Mouse (Mus musculus) frontal cortex, postnatal 36 days (tissue): ENCODE measurements around the gene Acin1.

Source experiments
- DNase-seq, 2 experiments: peaks; one replicate each; pipeline ENCODE4 v3.0.0; 2022; ENCODE audit warnings: low spot score in 2 of 2

Acin1 gene

DNA sequence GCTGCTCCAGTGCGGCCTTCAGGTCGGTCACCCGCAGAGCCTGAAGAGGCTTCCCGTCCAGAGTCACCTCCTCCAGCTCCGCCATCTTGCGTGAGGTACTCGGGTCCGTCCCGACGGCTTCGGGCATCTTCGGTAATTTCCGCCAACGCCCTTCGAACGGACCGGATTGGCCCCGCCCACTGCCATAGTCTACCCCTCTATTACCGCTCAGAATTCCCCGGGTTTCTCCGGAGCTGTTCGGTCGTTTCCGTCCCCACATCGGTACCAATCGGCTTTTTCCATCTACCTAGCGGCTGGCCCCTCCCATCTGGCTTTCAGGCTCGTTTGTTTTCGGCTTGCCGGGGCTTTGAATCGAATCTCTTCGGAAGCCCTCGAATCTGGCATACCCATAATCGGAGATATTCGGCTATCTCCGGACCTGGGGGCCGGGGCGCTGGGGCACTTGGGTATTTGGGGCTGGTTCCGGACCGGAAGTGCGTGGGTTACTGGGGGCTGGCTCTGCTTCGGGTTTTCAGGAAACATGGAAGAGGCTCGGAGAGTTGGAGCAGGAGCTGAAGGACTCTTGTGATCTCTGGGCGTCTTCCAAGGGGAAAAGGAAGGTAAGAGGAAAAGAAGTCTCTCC lies at the start of gene Acin1:
Gene Acin1, minus strand, starts transcription at position 410 of the 622 bp plus-strand sequence.
- DNase-seq, result peak; percentile 100

DNA sequence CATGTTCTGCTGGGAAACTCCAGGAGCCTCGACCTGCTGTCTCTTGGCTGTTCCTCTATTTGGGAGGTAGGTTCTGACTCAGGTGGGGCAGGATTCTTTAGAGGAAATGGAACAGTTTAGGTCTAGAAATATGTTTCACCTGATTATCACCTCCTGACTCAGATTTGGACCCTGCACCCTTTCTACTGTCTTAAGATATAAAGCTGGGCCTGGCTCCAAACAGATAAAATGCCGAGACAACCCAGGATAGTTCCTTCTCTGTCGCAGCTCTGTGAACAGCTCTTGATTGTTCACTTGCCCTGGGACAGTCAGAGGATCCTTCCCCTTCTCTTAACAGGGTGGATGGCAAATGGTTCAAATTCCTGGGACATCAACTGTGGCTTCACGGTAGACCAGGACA lies 48.5 kb upstream of the Acin1 start:
- no peak for DNase-seq

DNA sequence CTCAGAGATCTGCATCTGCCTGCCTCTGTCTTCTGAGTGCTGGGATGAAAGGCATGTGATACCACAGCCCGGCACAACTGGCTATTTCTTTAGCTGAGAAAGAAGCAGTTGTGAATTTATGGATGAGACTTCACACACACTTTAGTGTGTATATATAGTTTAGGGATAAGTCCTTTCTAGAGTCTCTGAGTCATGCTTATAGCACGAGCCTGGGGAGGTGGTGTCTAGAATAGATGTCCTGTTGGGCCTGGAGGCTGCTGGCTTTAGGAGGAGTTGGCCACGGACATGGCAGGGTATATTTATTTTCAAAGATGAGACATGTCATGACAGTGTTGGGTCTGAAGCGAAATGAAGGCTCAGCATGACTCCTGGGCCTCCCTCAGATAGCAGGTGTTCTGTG lies 47.3 kb upstream of the Acin1 start:
- DNase-seq, result peak in 1 of 2 experiments; percentile 47

DNA sequence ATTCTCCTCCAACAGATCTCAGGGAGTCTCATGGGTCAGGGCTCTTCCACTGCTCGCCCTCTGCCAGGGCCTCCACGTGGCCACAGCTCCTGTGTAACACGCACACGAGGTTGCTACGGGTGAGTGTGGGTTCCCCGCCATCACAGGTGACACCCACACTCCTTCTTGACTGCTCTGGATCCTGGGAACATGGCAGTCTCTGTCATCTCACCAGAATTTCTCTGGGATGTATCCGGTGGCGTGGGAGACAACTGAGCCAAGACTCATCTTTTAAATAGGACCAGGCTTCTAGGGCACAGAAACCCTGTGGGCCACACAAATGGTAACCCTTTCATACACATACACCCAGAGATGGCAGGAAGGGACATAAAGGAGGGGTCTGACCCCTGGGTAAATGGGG lies 45.5 kb upstream of the Acin1 start:
- DNase-seq, result no peak

DNA sequence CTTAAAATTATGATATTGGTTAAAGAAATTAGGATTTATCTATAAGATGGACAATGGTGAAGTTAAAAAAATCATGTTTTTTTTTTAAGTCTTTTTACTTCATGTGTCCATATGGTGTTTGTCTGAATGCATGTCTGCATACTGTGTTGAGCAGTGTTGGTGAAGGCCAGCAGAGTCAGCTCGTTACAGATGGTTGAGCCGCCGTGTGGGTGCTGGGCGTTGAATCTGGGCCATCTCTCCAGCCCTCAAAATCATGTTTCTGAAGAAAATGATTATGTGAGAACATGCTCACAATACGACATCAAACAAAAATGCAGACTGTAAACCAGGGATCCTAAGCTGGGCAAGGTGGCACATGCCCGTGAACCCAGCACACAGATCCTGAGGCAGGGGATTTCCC lies 43.6 kb upstream of the Acin1 start:
- peak in 1 of 2 experiments; percentile 54 for DNase-seq

DNA sequence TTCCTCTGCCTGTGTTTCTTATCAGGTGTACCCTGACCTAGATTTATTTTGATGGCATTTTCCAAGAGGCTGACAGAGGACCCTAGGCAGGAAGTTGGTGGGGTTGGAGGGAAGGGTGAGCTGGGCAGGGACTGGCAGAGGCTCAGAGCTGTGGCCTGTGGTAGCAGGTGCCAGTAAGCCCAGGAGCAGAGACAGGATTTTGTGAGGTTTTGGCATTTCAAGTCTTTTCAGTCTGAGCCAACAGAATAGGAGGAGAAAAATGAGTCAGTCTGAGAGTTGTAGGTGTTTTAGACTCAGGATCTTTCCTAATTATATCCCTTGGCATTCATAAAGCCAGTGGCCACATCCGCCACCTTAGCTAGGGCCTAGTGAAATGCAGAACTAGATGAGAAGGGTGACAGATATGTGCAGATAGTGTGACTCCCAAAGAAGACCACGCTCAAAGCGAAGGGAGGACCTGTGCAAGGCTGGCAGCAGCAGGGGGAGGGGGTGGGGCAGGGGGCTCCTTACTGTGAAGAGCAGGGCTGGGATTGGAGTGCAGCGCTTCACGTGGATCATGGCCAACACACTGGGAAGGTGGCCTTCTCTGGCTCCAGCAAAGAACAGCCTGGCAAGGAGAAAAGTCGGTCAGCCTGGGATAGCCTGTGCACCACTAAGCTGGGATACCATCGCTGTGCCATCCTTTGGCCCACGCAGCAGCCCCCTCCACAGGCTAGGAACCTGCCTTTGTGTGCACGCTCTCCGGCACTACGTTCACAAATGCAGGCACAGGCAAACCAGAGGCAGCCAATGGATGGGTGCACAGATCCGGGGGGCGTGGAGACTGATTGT lies 42.3 kb upstream of the Acin1 start:
- peak in 1 of 2 experiments; percentile 43 for DNase-seq

DNA sequence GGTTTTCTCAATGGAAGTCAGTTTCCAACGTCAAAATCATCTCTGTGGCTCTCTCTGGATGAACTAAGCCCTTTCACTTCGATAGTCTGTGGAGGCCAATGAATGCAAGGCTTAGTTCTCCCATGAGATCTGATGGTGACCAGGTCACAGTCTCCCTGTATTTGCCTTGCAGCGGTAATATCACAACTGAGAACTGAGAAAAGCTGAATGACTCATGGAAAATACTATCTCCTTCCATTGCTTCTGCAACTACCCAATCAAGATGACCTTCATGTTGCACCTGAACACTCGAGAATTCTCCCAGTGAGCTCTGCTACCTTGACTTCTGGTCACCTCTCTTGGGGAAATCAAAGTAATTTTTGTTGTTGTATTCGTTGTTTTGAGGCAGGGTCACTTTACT lies 40.8 kb upstream of the Acin1 start:
- DNase-seq, result no peak

DNA sequence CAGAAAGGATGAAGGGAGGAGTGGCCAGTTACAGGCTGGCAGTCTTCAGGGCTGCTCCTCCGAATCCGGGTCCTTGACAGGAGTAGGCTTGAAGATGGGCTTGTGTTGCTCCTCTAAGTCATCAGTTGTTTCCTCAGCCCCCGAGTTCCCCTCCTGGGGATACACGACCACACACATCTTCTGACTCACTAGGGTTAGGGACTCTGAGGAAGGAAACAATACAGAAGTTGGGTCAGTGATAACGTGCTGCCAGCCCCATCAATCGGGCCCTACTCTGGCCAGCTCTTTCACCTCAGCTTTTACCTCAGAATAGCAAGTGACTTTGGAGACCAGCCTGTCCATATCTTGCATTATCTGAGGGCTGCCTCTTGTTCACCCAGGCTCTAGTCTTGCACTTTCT lies 37.3 kb upstream of the Acin1 start:
- DNase-seq, result no peak

DNA sequence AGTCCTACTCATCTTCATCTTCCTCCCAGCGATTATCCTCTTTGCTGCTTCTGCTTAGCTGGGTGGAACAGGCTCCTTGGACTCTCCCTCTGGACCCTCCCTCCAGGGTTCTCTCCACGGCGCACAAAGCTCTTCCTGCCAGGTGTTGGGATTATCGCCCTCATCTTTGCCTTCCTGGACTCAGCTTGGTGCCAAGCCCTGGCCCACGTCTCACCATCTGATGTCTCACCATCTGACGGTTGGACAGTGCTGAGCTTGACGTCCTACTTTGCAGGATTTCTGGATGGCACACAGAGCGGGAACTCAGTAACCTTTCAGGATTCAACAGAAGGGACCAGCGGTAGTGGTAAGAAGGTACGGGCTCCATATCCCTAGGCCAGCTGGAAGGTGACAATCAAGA lies 35.0 kb upstream of the Acin1 start:
- no peak for DNase-seq

DNA sequence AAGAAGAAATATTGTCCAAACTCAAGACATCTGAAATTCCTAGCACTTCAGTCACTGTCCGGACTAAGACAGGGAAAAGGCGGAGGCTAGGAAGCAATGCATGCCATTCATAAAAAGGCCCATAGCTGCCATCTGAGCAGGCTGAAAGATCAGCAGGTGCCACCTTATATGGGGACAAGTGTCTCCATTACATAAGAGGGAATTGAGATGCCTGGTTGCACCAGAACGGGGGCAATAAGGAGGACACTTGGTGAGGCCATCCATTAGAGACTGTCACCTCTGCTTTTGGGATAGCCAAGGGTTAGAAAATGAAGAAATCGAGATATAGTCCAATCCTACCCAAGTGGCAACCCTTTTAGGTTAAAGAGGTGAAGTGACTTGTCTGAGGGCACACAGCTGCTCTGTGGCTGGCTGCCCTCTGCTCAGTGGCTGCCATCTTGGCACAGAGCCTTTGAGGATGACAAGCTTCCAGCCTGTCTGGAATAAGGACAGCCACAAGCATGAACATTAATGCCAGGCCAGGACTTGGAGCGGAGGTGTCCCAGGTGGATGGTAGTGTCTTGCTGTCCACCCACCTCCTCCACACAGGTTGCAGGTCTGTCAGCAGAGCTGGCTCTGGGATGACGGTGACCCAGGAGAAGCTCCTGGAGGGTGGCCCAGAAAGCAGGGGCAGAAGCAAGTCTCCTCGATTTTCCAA lies 34.1 kb upstream of the Acin1 start:
- DNase-seq, result no peak

DNA sequence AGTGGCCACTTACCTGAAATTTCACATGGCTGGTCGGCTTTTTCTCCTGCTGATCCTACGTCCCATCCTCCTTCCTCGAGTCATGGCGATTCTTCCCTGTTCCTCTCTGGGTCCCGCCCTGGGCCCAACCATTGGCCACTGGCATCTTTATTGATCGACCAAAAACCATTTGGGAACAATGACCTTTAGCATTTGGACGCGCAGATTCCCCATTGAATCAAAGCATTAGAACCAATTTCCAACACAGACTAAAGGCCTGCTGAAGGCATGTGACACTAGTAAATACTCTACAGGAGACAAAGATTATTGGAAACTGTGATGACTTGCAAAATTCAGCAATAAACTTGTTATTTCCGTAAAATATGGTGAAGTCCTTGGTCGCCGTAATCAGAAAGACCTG lies 33.3 kb upstream of the Acin1 start:
- no peak for DNase-seq

DNA sequence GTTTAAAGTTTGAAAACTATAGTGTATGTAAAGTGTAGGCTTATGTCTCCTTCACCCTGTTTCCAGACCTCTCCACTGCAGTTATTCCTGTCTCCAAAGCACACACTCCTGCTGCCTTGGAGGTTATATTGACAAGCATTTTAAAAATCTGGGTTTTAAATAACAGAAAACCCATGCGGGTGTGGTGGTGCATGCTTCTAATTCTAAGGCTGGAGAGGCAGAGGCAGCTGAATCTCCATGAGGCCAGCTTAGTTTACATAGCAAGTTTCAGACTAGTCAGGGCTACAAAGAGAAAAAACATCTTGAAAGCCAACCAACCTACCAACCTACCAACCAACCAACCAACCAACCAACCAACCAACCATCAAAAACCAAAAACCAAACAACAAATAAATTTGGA lies 28.7 kb upstream of the Acin1 start:
- no peak for DNase-seq

DNA sequence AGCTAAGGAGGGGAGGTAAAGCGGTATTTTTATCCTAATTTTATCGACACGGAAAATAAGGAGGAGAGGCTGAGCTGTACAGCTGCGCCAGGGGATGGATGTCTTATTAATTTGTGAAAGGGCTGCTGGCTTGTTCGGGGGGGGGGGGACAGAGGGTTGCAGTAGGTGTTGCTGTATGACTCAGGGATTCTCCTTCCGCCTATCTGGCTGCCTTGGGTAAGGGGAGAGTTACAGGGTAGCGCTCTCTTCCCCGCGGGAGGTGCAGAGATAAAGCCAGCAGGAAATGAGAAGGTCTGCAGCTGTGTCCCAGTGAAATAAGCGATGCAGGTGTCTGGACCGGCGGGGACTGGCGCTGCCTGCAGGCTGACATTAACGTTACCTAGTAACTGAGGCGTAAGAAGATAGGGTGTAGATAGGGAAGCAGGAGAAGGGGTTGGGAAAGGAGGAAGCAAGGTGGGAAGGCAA lies 27.9 kb upstream of the Acin1 start:
- DNase-seq, result peak in 1 of 2 experiments; percentile 49

DNA sequence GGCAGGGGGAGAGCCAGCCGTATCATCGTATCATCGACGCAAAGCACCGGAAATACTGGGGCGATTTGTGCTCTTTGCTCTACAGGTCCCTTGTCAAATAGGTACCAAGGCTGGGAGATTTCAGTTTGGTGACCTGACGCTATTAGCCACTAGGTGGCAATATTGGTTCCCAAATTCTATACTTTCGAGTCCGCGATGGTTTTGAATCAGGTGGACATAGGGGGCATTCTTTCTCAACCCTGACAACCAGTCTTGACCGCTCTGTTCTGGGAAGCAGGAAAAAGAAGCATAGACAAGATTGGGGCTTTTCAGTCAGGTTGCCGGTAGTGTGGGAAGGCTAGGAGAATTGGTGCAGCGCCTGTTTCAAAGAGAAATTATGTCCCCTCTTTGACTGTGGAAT lies 27.4 kb upstream of the Acin1 start:
- peak; percentile 71 to 91 for DNase-seq

DNA sequence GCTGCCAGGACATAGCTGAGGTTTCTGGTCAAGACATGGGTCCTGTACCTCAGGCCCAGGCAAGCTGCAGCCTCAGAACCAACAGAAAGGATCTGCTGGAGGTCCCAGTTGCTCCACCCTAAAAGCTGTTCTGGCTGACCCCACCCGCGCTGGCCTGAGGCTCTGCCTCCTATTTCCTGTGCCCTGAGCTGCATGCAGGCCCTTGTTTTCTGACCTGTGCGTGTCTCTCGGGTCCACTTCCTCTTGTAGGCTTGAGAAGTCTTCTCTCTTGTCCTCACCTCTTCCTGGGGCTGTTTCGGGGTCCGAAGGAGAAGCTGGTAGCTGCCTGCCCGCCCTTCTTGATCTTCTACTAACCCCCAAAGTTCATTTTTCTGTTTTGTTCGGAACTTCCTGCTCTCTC lies 26.1 kb upstream of the Acin1 start:
- DNase-seq, result no peak

DNA sequence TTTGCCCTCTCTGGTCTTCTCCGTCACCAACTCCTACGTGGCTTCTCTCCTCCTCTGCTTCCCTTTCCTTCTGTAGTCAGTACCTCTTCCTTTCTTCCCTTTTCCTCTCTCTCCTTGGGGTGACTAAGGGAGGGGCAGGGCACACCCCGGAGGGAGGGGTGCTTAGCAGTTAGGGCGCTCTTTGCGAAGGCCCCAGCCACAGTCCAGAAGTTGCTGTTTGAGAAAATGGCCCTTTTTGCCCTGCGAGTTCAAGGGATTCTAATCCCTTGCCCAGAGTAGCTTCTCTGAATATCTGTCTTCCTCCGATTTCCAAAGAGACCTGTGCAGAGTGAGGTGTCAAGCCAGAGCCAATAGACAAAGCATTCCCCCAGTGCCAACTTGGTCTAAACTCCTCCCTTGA lies 25.3 kb upstream of the Acin1 start, which contains the start of gene Cebpe:
Gene Cebpe, minus strand, starts transcription at position 101 of the 400 bp plus-strand sequence.
- DNase-seq, result no peak

DNA sequence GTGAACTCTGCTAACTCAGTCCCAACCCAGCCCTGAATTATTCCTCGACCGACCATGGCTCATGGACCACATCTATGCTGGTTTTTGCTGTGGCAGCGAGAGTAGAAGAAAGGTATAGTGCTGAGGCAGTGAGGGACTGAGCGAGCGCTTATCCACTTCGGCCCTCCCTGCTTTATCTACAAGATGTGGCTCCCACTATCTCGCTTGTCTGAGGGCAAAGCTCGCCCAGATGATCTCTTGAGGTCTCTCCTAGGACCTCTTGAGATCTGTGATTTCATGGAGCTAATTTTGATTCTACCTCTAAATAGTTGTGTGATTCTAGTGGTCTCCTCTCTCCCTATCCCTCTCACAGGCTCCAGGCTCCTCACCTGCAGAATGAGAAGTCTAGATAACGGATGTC lies 22.3 kb upstream of the Acin1 start:
- no peak for DNase-seq

DNA sequence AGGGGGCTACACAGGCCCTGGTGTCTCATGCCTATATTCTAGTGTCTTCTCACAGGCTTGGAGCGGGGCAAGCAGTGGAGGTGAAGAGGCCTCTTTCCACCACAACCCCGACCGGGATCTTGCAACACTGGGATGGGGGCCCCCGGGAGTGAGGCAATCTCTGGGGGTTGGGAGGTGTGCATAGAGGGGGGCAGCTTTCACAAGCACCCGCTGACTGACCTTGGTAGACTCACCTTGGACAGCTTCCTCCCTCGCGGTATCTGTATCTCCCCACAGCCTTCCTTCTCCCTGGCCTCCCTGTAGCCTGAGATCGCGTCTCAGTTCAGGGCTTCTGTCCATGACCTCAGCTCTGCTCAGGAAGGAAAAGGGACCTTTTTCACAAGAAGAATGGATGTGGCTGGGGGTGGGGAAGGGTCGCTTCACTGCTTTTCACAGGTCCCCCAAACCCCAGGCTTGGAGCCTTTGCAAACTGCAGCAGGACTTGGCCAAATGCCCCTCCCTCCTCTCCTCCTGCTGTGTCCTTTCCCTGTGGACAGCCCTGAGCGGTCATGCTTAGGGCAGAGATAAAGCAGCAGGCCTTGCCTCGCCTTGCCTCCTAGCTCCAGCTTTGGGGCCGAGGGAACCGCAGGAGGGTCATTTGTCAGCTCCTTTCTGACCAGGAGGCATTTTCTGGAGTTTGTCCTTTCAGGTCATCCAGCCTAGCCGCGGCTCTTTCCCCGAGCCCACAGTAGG lies 20.0 kb upstream of the Acin1 start:
- DNase-seq, result no peak

DNA sequence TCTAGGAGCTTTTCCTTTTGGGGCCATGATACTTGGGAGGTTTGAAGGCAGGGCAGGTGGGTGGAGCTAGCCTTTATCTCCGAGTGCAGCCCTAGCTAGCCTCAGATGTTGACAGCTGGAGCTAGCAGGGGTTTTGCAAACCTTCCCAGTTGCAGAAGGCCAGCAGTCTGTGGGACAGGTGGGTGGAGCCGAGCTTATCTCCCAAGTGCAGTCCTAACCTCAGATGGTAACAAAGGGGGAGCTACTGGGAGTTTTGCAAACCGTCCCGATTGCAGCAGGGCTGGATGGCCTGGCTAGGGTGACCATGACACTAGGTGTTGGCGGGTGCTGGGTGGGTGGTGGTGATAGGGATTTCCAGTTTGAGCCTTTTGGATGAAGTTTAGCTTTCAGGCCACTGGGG lies 19.1 kb upstream of the Acin1 start:
- no peak for DNase-seq

DNA sequence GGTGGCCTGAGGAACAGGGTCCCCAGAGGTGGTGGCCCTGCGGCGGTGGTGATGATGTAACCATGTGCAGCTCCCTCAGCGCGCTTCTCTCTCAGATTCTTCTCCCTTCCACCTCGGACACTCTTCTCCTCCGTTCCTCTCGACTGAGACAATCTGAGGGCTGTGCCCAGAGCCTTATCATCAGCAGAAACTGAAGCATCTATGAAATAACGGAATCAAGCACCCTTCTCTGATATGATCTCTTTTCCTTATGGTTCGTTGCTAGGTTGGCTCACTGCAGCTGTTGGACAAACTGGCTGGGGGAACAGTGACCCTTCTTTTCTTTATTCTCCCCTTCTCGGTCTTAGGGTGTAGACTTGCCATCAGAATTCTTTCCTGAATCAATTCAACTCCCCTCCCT lies 16.5 kb upstream of the Acin1 start:
- no peak for DNase-seq

DNA sequence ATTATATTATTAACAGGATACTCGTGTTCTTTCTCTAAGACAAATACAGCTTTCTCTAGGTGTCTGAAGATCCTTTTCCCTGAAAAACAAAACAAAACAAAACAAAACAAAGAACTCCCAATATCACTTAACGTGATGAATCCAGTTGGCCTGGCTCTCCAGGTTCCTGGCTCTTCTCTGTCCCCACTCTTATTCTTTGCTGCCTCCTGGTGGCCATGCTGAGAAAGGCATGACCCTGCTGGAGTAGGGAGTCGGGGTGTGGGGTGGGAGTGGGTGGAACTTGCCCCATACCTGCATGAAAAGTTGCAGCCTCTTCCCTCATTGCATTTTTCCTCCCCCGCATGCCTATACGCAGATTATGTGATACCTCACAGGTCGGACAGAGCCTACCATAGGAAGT lies 14.6 kb upstream of the Acin1 start:
- DNase-seq, result peak; percentile 59 to 72

DNA sequence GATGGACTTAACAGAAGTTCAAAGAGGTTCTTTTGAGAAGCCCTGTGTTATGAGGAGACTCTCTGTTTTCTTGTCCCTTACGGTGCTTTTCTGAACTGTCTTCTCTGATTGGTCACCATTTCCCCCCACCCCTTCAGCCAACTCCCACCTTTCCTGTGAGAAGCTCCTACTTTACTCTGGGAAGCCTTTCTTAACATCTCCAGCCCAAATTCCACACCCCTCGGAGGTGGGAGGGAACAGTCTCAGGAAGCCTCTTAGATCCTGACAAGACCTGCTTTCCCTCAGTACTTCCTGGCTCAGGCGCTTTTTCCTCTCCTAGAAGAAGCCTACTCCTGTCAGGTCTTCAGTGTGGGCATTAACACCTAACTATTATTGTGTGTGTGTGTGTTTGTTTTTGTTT lies 12.9 kb upstream of the Acin1 start:
- DNase-seq, result no peak
